Mouse (Mus musculus) lung, adult 2 months (tissue): ENCODE data around the gene Srr.

Experiments
- CTCF ChIP-seq: fragments of 200-500 bp; IDR thresholded peaks from 2 replicates; pipeline ENCODE4 v1.5.1; 2011; ENCODE audit warnings: mild to moderate bottlenecking, low read length, control low read depth; ENCODE audit not compliant: insufficient read depth
- POLR2A ChIP-seq: fragments of 200-500 bp; IDR thresholded peaks from 2 replicates; pipeline ENCODE4 v1.6.1; 2011; ENCODE audit warnings: low read depth, mild to moderate bottlenecking, control low read depth, low read length, borderline replicate concordance; ENCODE audit errors: extremely low read depth

- TF ChIP-seq POLR2A, result no peak
- no peak for TF ChIP-seq CTCF
These were observed 13.3 kb downstream of the Srr start for GRCm38 (mm10) chr11:74912492-74912891.
